Mouse (Mus musculus): ENCODE data around the gene 9930104L06Rik.

GRCm38 (mm10) chr4:124905417-124905816, 31.4 kb upstream of the 9930104L06Rik start:
- TF ChIP-seq CTCF (IDR thresholded peaks at IDR 0.05; ENCODE audit: control insufficient read depth, insufficient read depth, low read length), result no peak
- no peak for TF ChIP-seq POLR2A (IDR thresholded peaks at IDR 0.05; ENCODE audit: borderline replicate concordance, control insufficient read depth, low read depth, low read length)

Measured in bone marrow, adult 2 months (tissue).